Mouse (Mus musculus) c-Kit-positive CD71-positive TER-119-positive erythroid progenitor cells, embryonic 14.5 days (primary cell): Measurements from ENCODE around the gene Klk11.

Experiments
- DNase-seq: peaks from one replicate; pipeline ENCODE4 v3.0.0-alpha.2; 2013; ENCODE audit warnings: low spot score

The Klk11 gene

GRCm38 (mm10) chr7:43796355-43796754 is 22.0 kb downstream of the Klk11 start:
- DNase-seq, result no peak

GRCm38 (mm10) chr7:43797333-43797769 is 22.9 kb downstream of the Klk11 start, which contains the start of gene Klk8:
TSS of gene Klk8 (plus strand) at chr7:43797577.
- DNase-seq, result no peak

GRCm38 (mm10) chr7:43797844-43798462 is 23.5 kb downstream of the Klk11 start:
- DNase-seq, result no peak

- no peak for DNase-seq
Measured at GRCm38 (mm10) chr7:43799876-43800275, 25.5 kb downstream of the Klk11 start.

GRCm38 (mm10) chr7:43810994-43811393 is 36.6 kb downstream of the Klk11 start, which contains the start of gene Klk7:
TSS of gene Klk7 (plus strand) at chr7:43811294.
- no peak for DNase-seq

- DNase-seq, result no peak
Measured at GRCm38 (mm10) chr7:43815211-43815610, 40.8 kb downstream of the Klk11 start.

GRCm38 (mm10) chr7:43816746-43817145 is 42.3 kb downstream of the Klk11 start:
- no peak for DNase-seq

- no peak for DNase-seq
Measured at GRCm38 (mm10) chr7:43821581-43821980, 47.2 kb downstream of the Klk11 start.

GRCm38 (mm10) chr7:43824199-43824598 is 49.8 kb downstream of the Klk11 start, which contains the start of gene Klk6:
TSS of gene Klk6 (plus strand) at chr7:43824499.
- no peak for DNase-seq

GRCm38 (mm10) chr7:43826056-43826455 is 51.7 kb downstream of the Klk11 start:
- no peak for DNase-seq

GRCm38 (mm10) chr7:43827706-43828105 is 53.3 kb downstream of the Klk11 start:
- DNase-seq, result no peak
